Mouse (Mus musculus) left cerebral cortex, postnatal 25 days (tissue): ENCODE data around the gene Zfp574. TPM values are rescaled to one million over a fixed set of nuclear protein-coding genes. Genes with fewer than 3 reads are reported as not detected.

Source experiments
- DNase-seq, 2 experiments: peaks; one replicate each; pipeline ENCODE4 v3.0.0; 2022; ENCODE audit warnings: low spot score in 2 of 2, mixed read lengths in 1 of 2
- intact Hi-C: fragments of 180-260 bp; cut with DNase I; formaldehyde crosslinking; loops from one replicate; pipeline ENCODE4 v1.15.1; 2025
- total RNA-seq, 2 experiments: library from RNA; stranded (reverse); gene quantifications; 2 replicates each; pipeline ENCODE4 v1.2.3; 2021

The Zfp574 gene
- total RNA-seq, 2 experiments from 2014 or later = 31.4 to 37.0 TPM

DNA sequence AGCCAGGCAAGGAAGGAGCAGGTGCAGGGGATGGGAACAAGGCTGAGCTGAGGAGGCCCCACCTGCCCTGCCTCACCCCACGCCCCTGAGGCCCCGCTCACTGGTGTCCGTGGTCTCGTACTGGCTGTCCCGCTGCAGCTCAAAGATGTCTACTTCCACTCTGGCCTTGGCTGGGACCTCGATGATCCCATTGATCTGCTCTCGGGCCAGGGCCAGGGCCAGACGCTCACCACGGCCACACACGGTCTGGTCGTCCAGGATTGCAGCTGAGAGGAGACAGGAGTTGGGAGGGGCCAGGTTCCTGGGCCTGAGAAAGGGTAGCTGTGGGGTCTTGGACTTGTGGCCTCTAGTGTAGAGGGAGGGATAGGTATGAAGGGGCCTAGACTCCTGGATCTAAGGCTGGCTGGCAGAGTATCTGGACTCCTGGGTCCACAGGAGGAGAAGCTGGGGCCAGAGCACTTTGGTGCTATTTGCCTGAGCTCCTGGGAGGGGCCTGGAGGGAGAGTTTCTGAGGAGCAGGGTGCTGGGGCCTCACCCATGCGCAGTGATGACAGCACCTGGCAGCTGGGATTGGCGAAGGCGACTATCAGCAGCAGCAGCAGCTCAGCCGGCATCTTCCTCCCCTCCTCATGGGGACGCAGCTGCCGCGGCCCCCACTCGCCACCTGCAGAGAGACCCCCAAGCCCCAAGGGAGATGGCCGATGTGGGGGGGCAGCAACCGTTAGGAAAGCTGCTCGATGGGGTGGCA, 4.3 kb upstream of the Zfp574 start:
- no peak for DNase-seq
- intact Hi-C loops = no loop called here

DNA sequence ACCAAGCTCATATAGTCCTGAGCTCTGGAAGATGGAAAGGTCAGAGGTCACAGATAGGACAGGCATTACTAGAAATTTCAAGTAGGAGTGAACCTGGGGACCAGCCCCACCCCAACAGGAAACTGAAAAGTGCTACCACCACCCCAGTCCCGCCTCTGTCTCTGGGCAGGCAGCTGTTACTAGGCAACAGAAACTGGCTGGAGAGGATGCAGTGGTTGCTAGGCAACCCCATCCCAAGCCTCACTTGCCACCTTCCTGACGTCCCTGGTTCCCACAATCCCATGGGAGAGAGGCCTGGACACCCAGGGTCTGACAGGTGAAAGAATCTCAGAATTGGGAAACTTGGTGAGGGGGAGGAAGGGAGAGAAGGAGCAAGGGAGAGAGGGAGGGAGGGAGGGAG, 3.6 kb upstream of the Zfp574 start:
- intact Hi-C loops = no loop called here

DNA sequence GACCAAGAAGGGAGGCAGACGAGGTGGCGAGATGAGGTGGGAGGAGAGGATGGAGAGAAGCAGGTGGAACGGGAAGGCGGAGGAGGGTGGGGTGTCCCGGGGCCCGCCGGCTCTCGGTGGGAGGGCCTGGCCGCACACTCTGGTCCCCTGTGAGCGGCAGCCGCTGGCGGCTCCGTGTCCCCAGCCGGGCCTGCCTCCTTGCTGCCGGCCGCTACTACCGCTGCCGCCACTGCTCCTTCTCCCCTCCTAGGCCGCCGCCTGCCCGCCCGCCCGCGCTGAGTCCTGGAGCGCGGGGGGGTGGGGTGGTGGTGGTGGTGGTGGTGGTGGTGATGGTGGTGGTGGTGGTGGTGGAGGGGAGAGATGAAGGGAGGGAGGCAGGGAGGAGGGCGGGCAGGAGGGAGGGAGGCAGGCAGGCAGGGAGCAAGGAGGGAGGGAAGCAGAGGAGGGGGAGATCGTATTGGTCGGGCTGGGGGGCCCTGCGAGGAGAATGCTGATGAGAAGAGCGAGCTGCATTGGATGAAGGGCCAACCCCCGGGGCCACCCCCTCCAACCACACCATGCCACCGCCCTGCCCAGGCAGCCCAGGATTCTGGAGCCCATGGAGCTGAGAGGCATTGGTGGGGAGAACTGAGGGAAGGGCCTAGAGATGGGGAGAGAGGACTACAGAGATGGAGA, 486 bp downstream of the Zfp574 start:
- intact Hi-C loops = loop anchor here (2.0 to 5.0 kb wide), 2 partner anchors 24 to 41 kb away; no protein-coding TSS in a partner anchor
- DNase-seq = peak; percentile 59 to 72

More for the DNA sequence above, 3.6 kb upstream of the Zfp574 start:
- DNase-seq = peak; percentile 82 to 94

DNA sequence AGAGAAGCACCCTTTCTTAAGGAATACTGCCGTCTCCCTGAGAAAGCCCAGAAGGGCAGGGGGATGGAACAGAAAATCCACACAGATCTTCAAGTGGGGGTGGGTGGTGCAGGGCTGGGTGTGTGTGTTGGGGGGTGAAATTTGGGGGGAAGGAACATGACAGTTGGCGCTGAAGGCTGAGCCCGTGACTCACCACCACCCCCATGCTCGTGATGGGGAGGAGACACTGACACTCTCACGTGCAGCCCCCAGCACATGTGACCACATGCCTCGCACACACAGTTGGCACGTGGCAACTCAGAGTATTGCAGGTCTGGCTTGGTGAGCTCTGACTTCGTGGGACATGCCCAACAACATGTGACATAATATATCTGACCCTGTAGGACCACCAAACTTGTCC, 1.6 kb downstream of the Zfp574 start:
- intact Hi-C loops = loop anchor here (2.0 to 5.0 kb wide), 2 partner anchors 25 to 42 kb away; no protein-coding TSS in a partner anchor
- peak; percentile 81 to 87 for DNase-seq

DNA sequence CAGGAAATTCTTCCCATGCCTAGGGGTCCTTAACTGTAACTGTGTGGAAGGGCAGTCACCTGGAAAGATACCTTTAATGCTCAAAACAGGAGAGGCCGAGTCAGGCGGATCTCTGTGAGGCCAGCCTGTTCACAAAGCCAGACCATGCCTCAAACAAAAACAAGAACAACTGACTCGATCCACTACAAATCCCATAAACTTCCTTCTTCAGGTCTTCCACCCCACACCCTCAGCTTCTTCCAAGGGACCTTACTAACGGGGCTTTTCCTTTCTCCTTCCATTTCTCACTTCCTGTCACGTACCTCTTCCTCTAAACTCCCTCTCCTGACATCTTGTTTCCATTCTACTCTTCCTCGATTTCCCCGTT, 3.9 kb downstream of the Zfp574 start:
- intact Hi-C loops = no loop called here
- no peak for DNase-seq

DNA sequence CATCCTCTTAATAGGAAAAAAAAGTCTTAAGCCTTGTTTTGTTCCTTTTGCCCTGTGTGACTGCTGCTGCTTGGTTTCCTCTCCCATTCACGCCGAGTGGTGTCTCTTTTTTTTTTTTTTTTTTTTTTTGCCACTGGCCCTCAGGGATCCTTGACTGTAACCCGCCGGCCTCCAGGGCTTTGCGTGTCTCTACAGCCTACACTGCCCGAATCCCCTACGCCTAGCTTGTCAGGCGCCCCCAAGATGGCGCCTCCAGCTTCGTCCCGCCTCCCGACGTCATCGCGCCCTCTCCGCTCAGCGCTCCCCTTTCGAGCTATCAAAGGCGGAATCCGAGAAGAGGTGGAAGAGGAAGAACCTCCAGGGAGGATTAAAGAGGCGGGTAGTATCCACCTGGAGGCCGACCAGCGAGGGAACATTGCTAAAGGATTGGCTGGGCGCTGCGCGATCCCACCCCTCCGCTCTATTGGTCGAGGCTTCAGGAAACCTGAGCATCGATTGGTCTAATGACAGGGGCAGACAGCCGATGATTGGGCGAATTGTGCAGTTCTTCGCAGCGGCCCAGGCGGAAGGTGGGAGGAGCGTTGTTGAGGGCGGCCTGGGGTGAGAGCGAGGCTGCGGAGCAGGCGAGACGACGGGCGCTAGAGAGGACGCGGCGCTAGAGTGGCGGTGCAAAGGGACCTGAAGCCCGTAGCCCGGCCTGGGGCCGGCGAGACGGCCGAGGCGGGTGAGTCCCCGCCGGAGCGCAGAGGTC, 4.5 kb downstream of the Zfp574 start:
- intact Hi-C loops = no loop called here
- peak; percentile 97 to 100 for DNase-seq

DNA sequence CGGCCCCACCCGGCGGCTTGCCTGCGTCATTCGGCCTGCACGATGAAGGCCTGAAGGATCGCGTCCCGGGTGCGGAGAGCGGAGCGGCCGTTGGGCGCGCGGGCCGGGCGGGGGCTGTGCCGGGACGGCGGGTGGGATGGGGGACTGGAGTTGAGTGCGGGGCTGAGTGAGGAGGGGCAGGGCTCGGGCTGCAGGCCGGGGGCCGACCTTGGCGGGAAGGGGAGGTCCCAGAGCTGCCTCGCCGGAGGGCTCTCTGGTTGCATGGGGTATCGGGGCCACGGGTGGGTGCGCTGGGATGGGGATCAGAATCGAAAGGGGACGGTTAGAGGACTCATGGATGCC, 5.0 kb downstream of the Zfp574 start:
- intact Hi-C loops = no loop called here
- DNase-seq = no peak

DNA sequence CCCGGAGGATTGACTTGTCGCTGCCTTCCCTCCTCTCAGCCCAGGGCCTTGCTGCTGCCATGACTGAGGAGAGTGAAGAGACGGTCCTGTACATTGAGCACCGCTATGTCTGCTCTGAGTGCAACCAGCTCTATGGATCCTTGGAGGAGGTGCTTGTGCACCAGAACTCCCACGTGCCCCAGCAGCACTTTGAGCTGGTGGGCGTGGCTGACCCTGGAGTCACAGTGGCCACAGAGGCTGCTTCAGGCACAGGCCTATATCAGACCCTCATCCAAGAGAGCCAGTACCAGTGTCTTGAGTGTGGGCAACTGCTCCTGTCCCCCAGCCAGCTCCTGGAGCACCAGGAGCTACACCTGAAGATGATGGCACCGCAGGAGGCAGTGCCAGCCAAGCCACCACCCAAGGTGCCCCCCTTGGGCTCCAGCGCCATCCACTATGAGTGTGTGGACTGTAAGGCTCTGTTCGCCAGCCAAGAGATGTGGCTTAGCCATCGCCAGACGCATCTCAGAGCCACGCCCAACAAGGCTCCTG, 7.2 kb downstream of the Zfp574 start:
- intact Hi-C loops = loop anchor here (5.0 kb wide), 1 partner anchor 177 kb away; the partner anchor contains the start of gene Arhgef1

DNA sequence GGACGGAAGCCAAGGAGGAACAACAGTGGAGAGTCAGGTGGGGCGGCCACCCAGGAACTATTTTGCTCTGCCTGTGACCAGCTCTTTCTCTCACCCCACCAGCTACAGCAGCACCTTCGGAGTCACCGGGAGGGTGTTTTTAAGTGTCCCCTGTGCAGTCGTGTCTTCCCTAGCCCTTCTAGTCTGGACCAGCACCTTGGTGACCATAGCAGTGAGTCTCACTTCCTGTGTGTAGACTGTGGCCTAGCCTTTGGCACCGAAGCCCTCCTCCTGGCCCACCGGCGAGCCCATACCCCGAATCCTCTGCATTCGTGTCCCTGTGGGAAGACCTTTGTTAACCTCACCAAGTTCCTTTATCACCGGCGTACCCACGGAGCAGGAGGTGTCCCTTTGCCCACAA, 8.1 kb downstream of the Zfp574 start:
- DNase-seq = no peak

More for the DNA sequence above, 7.2 kb downstream of the Zfp574 start:
- no peak for DNase-seq

DNA sequence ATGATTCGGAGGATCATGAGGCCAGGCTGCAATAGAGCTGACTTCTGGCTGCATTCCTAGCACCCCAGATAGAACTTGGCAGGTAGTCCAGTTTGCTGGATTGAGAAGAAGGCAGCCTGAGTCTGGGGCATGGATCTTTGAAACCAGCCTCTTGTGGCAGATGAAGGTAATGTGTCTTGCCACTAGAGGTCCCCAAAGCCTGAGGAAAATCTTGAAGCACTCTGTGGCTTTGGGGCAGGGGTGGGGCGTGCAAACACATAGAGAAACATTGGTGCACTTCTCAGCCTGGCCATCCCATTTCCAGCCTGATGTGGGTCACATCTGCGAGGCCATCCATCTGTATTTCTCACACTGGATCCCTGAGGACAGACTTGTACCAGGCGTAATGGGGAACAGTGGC, 10.1 kb downstream of the Zfp574 start:
- peak in 1 of 2 experiments; percentile 65 for DNase-seq
- intact Hi-C loops = loop anchor here (5.0 kb wide), 1 partner anchor 180 kb away; the partner anchor contains the start of gene Arhgef1

More for the DNA sequence above, 8.1 kb downstream of the Zfp574 start:
- intact Hi-C loops = loop anchor here (5.0 kb wide), 1 partner anchor 178 kb away; the partner anchor contains the start of gene Arhgef1

DNA sequence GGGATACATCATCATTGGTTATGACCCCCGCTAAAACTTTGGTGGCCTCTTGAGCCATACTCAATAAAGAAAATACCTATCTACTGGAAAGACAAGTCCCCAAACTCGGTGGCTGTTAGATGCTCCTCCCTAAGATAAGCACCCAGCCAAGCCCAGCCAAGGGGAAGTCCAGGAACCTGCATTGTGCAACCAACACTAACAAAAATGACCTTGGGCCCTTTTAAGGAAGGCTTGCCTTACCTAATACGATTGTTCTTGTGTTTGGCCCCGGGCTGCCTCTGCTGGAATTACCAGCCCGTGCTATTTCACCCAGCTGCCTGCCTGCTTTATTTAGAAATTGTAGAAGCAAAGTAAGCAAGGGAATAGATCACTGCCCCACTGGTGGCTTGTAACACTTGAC, 12.3 kb downstream of the Zfp574 start:
- no peak for DNase-seq
- intact Hi-C loops = loop anchor here (5.0 kb wide), 1 partner anchor 182 kb away; the partner anchor contains the start of gene Arhgef1

DNA sequence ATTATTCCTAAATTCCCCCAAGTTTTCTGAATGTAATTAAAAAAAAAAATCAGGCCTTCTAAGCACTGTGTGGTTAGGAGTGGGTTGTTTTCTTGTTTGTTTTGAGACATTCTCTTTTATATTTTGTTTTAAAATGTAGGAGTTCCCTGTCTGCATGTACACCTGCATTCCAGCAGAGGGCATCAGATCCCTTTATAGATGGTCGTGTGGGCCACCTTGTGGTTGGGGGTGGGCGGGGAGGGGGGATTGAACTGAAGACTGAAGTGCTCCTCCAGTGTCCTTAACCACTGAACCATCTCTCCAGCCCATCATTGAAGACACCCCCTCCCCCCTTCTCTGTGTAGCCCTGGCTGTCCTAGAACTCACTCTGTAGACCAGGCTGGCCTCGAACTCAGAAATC, 14.3 kb downstream of the Zfp574 start:
- intact Hi-C loops = no loop called here
- no peak for DNase-seq

DNA sequence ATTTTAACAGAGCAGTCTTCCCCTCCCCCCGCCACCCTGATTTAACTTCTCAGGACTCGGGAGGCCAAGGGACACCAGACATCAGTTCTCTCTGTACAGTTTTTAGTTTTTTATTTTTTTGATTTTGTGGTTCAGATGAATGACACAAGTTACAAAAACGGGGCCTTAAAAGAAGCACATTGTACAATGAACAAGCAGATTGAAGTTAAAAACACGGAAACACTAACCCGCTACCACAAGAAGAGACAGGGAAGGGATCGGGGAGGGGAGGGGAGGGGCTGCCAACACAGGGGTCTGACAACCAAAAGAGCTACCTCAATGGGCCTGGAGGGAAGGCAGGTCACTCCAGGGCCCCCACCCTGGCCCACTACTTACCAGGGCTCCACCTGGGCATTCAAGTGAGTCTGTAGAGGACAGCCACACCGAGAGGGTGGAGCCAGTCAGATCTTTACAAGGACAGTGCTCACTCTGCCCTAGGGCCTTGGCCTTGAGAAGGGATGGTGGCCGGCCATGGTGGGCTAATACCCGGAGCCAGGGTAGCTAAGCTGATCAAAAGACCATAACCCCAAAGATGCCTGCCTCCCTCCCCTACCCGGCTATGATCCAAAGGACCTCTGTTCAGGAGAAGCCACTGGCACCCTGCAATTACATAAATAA, 15.0 kb downstream of the Zfp574 start:
- no peak for DNase-seq
- intact Hi-C loops = no loop called here

DNA sequence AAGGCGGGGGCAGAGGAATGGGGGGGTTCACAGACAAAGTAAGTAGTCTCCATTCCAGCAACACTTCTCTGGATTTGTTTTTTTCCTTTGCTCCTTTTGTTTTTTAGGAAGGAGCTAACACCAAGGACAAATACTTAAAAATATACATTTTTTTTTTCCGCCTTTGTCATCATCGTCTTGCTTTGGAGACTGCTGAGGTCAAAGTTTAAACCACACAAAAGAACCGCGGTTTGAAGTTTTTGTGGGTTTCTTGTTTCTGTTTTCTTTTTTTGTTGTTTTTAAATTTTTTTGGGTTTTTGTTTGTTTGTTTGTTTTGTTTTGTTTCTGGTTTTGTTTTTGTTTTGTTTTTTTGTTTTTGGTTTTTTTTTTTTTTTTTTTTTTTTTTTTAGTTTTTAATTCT, 15.6 kb downstream of the Zfp574 start:
- DNase-seq = no peak
- intact Hi-C loops = no loop called here

DNA sequence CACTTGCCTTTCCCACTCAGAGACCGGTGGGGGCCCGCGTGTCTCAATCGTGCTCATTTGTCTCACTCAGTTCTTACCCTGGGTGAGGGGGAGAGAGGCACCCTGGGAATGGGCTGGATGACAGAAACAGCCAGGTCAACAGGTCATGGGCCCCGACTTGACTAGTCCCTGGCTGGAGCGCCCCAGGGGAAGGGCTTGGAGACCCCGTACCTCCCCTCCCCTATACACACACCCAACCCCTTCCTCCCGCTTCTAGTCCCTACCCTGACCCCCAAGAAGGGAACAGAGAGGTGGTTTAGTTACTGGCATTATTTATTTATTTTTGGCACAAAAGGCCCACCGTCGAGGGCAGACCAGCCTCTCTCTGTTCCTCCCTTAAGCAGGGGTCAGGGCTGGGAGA, 16.2 kb downstream of the Zfp574 start:
- intact Hi-C loops = no loop called here

DNA sequence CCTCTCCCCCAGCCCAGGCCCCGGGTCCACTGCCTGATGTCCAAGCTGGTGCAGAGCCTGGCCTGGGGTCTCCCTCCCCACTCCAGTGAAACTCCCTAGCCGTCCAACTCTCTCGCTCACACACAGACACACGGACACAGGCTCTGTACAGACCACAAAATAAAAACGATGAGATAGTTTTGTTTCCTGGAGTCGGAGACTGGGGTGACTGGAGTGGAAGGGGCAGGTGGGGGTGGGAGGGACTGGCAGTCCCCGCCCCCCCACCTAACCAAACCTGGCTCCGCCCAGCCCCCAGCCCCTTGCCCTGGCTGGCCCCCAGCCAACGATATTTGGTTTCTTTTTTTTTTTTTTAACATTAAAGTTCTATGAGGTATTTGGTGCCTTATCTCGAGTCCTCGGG, 16.6 kb downstream of the Zfp574 start:
- intact Hi-C loops = no loop called here
- DNase-seq = no peak

More for the DNA sequence above, 16.2 kb downstream of the Zfp574 start:
- DNase-seq = no peak

DNA sequence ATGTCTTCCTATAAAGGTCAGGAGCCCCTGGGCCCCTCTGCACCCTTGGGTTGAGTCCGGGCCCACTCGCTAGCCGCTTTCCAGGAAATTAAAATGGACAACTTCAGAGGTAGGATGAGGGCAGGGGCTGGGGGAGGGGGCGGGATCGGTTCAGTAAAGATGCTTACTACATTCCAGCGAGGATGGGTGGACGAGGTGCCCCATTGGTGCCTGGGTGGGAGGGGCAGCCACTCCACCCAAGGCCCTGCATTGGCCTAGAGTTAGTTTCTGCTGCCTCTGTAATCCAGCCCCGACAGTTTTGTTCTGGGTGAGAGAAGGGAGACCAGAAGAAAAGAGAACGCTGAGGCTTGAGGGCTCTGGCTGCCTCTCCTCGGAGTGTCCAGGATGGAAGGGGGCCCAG, 17.5 kb downstream of the Zfp574 start:
- intact Hi-C loops = no loop called here
- no peak for DNase-seq

DNA sequence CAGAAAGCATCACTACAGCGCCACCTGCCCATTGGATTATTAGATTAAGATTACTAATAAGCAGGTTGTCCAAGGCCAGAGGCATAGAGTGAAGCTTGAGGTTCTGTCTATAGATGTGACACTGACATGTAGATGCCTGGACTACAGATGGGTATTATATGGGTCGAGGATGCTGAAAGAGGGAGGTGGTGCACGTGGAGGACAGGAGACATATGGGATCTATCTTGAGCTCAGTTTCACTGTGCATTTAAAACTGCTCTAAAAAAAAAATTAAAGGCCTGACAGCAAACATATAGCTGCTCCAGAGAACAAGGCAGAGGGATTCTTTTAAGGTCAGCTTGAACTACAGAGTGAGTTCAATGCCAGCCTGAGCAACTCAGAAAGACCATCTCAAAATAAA, 25.8 kb downstream of the Zfp574 start:
- DNase-seq = peak in 1 of 2 experiments; percentile 91
- intact Hi-C loops = no loop called here

DNA sequence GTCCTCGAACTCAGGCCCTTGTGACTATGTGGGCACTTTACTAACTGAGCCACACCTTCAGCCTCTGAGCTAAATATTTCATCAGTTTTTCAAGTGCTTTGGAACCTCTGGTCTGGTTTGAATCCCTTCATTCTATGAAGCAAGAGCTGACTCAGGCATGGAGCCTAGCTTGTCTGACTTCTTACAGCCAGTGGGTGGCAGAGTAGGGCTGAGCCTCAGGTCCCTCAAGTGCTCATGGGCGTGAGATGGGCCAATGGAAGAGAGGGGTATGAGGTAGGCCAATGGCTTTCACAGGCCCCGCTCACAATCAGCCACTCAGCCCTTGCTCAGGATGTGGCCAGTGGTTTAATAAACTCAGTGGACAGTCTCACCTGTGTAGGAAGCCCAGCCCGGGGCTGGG, 27.2 kb downstream of the Zfp574 start:
- DNase-seq = no peak
- intact Hi-C loops = no loop called here
